21 mouse cellular contexts compared by ENCODE assay signal in genomic region chr7:111903741-111904231, GRCm38 (mm10).
DNase-seq lines count a peak whose midpoint lies in the region; ATAC-seq lines count a peak whose summit lies in the region.
"Had no signal": no experiment of that assay in that cellular context is flagged by ENCODE, and none has a peak within 500 bp of the region (broad histone marks: within the 10 kb centered on the region; RNA-seq: fewer than 3 reads in every experiment).

No protein-coding gene starts in this region.

- H3K4me1 ChIP-seq in liver, embryonic 11.5 days (replicated peaks; ENCODE audit: control insufficient read depth, insufficient read depth, low read length), result no peaks in the 10 kb centered on the region
- H3K4me1 ChIP-seq: embryonic facial prominence, embryonic 15.5 days; forebrain, embryonic 13.5 days; kidney, embryonic 15.5 days; neural tube, embryonic 12.5 days had no signal

- H3K4me2 ChIP-seq in liver, embryonic 11.5 days, result no peak overlapping the region
- H3K4me2 ChIP-seq: embryonic facial prominence, embryonic 15.5 days; forebrain, embryonic 13.5 days; kidney, embryonic 15.5 days; midbrain, embryonic 11.5 days; neural tube, embryonic 12.5 days had no signal

- H3K9me3 ChIP-seq in liver, embryonic 11.5 days (ENCODE audit: control insufficient read depth, low read length), result no peaks in the 10 kb centered on the region
- H3K9me3 ChIP-seq: embryonic facial prominence, embryonic 15.5 days; neural tube, embryonic 12.5 days had no signal

- no peaks in the 10 kb centered on the region for H3K27me3 ChIP-seq in liver, embryonic 11.5 days (replicated peaks; ENCODE audit: control insufficient read depth, insufficient read depth, low read length)
- H3K27me3 ChIP-seq: embryonic facial prominence, embryonic 15.5 days; forebrain, embryonic 13.5 days; kidney, embryonic 15.5 days; neural tube, embryonic 12.5 days had no signal

- DNase-seq in 3T3-L1 (ENCODE audit: low read depth, low spot score), result peak; percentile 15
- peak; percentile 81 for DNase-seq in brain, adult 2 months (ENCODE audit: low read depth, low spot score)
- DNase-seq in layer of hippocampus, adult 8-10 months (ENCODE audit: low spot score in 2 of 2), result peak; percentile 51 to 58
- DNase-seq in left cerebral cortex, adult 9 months (ENCODE audit: low spot score in 2 of 2), result peak; percentile 53
- DNase-seq in spleen, postnatal 10 days (ENCODE audit: low spot score in 2 of 2), result no peak
- no peak for DNase-seq in liver, embryonic 11.5 days (ENCODE audit: low spot score)
- no peak for DNase-seq in urinary bladder, adult 18-20 months (ENCODE audit: low spot score in 2 of 2)
- DNase-seq: cerebellum, postnatal 10 days; embryo, embryonic 11 days; gastrocnemius, postnatal 25 days; liver; lung, adult 2 months; lung, postnatal 4 days; thymus, postnatal 14 days had no signal

- no peaks in the 10 kb centered on the region for H3K36me3 ChIP-seq in liver, embryonic 11.5 days (ENCODE audit: control insufficient read depth, insufficient read depth, low read length)
- H3K36me3 ChIP-seq: embryonic facial prominence, embryonic 15.5 days; G1E; kidney, embryonic 15.5 days; neural tube, embryonic 12.5 days had no signal

- no peak overlapping the region for H3K4me3 ChIP-seq in liver, embryonic 11.5 days (ENCODE audit: low read depth, low read length)
- H3K4me3 ChIP-seq: embryonic facial prominence, embryonic 15.5 days; forebrain, embryonic 13.5 days; kidney, embryonic 15.5 days; neural tube, embryonic 12.5 days had no signal

- no peak overlapping the region for H3K9ac ChIP-seq in liver, embryonic 11.5 days (ENCODE audit: low read depth, low read length)
- H3K9ac ChIP-seq: embryonic facial prominence, embryonic 15.5 days; forebrain, embryonic 13.5 days; kidney, embryonic 15.5 days; neural tube, embryonic 12.5 days had no signal

- no peak for ATAC-seq in liver, embryonic 11.5 days (replicated peaks; ENCODE audit: low FRiP score)
- no peak for ATAC-seq in erythroblast, adult 5-6 weeks (replicated peaks; ENCODE audit: low FRiP score, poor library complexity, severe bottlenecking)
- ATAC-seq: forebrain, embryonic 13.5 days had no signal

- 73% methylated on average over 7 of the region's 7 CpGs for WGBS in liver, embryonic 11.5 days

- no peak overlapping the region for H3K27ac ChIP-seq in liver, embryonic 11.5 days (ENCODE audit: low read depth, low read length)
- H3K27ac ChIP-seq: embryonic facial prominence, embryonic 15.5 days; forebrain, embryonic 13.5 days; kidney, embryonic 15.5 days; neural tube, embryonic 12.5 days had no signal

Comparison
In these comparisons a context has a peak if more than half of its experiments do, and no peak if none do; other contexts are left out.
1. DNase-seq: peak in 3T3-L1 (single experiment), brain, adult 2 months (single experiment), layer of hippocampus, adult 8-10 months (2 of 2) and left cerebral cortex, adult 9 months (2 of 2); none in spleen, postnatal 10 days (0 of 2), liver, embryonic 11.5 days (single experiment) and urinary bladder, adult 18-20 months (0 of 2).